Mouse (Mus musculus): ENCODE results near the gene Nfxl1.

Nfxl1 gene

GRCm38 (mm10) chr5:72498271-72498670, 61.2 kb downstream of the Nfxl1 start:
- no peak for DNase-seq

DNA sequence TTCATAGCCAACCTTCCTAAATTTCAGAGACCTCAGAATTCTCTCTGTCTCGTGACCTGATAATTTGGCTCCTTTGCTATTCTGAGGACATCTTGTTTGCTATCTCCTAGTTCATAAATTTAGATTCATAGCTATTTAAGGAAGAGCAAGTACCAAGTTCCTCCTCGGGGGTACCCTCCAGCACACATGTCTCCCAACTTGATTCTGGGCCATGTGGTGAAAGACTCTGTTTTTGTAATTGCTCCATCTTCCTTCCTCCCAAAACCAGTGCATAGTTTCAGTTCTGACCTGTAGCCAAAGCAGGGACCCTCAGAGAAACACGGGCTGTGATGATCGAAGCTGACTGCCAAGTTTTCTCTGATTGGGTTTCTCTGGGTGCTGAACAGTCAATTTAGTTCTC, 62.7 kb downstream of the Nfxl1 start:
- no peak for DNase-seq

- DNase-seq, result peak; percentile 9
These were observed 65.6 kb downstream of the Nfxl1 start for GRCm38 (mm10) chr5:72493906-72494305.

DNA sequence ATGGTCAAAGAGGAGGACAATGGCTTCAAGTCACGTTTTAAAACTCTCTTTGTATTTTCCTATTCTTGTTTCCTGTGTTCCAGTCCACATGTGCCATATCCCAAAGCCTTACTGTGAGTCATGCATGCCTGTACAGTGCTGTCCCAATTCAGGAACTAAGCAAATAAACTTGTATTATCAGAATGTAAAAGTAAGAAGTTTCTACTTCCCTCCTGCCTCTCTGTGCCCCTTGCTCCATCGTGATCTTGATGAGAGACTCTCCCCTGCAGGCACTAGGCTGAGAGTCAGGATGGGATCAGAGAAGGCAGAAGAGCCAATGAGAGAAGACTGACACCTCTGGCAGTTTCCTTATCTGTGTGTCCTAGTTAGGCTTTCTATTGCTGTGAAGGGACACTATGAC, 68.3 kb downstream of the Nfxl1 start:
- DNase-seq, result no peak

GRCm38 (mm10) chr5:72480456-72480855, 79.0 kb downstream of the Nfxl1 start:
- DNase-seq, result no peak

- no peak for DNase-seq
These were observed 87.0 kb downstream of the Nfxl1 start for GRCm38 (mm10) chr5:72472317-72473009.

GRCm38 (mm10) chr5:72471746-72472145, 87.7 kb downstream of the Nfxl1 start:
- no peak for DNase-seq

- no peak for DNase-seq
These were observed 94.6 kb downstream of the Nfxl1 start for GRCm38 (mm10) chr5:72464932-72465331.
